Mouse (Mus musculus): ENCODE results near the gene Ncs1. TPM values are rescaled to one million over a fixed set of nuclear protein-coding genes. Genes with fewer than 3 reads are reported as not detected.
A peak's percentile ranks its signal among the peaks of the same experiment; 100 is the strongest.

Ncs1 gene
- total RNA-seq, 4 experiments from 2014 or later = 207 to 245 (median 229) TPM

DNA sequence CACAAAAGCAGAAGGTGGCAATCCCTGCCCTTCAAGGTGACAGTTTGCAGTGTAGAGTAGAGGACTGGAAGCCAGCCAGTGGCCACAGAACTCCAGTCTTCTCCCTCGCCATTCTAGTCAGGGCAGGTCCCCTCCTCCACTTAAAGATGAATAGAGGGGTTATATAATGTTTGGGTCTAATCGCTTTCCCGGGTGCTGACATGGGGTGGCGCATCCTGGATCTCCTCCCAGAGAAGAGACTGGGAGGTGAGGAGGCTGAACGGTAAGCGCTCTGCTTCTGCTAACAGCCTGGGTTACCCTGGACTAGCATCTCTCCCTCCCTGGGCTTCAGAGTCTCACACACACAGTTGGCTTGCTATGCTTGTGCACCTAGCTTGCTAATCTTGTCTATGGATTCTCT, 32.2 kb downstream of the Ncs1 start:
- DNase-seq (ENCODE audit: low spot score in 2 of 2) = peak in 1 of 2 experiments; percentile 34

DNA sequence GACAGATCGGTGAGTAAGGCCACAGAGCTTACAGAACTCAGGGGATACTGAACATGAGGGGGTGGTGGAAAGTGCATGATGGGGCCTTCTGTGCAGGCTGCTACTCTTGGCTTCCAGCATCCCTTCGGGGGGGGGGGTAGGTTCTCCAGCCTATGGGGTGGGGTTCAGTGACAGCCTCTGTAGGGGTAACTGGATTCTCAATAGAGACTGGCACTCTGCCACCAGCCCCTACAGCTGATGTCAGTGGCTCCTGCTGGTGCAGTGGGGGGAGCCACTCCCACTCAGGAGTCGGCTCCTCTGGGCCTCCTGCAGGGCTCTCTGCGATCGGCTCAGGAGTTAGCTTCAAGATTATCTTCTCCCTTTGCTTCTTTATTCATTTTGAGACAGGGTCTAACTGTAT, 32.9 kb downstream of the Ncs1 start:
- peak in 1 of 2 experiments; percentile 58 for DNase-seq (ENCODE audit: low spot score in 2 of 2)

DNA sequence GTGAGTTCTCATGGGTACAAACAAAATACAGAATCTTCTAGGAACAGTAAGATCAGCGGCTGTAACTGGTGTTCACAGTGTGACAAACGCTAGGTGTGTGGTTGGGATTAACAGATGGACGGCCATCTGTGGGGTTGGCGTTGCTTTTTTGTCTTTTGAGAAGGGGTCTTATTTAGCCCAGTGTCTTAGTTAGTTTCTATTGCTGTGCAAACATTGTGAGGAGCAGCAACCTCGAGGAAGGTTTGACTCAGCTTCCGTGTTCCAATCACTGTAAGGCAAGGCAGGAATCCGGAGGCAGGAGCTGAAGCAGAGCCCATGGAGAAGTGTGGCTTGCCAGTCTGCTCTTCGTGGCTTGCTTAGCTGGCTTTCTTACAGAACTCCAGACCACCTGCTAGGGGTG, 35.5 kb downstream of the Ncs1 start:
- no peak for DNase-seq (ENCODE audit: low spot score in 2 of 2)

DNA sequence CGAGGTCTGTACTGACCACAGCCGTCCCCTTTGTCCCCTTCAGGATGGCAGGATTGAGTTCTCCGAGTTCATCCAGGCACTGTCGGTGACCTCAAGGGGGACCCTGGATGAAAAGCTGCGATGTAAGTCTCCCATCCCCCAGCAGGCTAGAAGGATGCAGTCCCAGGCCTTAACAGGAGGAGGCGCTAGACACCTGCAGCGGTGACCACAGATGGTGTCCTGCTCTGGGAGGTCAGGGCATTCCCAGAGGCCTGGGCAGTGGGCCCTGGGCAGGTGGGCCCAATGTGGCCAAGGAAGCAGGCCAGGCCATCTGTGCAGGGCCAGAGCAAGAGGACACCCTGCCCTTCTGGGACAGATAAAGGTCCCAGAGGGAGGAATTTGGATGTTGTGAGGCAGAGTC, 36.6 kb downstream of the Ncs1 start:
- DNase-seq (ENCODE audit: low spot score in 2 of 2) = no peak

DNA sequence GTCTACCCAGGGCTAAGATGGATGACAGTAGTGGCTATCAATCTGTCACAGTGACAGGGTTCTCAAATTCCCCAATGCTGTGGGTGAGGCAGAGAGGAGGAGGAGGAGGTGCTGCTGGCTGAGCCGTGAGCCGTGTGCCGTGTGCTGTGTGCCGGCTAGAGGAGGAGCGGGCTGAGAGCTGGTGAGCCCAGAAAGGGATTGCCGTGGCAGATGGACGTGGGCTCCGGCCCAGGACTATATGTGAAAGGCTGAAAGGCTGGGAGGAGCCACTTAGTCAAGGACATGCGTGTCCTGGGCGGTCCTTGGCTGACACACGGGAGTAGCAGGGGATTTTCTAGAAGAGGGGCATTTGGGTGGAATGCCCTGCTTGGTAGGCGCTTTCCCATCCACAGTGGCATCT, 37.3 kb downstream of the Ncs1 start:
- no peak for DNase-seq (ENCODE audit: low spot score in 2 of 2)

DNA sequence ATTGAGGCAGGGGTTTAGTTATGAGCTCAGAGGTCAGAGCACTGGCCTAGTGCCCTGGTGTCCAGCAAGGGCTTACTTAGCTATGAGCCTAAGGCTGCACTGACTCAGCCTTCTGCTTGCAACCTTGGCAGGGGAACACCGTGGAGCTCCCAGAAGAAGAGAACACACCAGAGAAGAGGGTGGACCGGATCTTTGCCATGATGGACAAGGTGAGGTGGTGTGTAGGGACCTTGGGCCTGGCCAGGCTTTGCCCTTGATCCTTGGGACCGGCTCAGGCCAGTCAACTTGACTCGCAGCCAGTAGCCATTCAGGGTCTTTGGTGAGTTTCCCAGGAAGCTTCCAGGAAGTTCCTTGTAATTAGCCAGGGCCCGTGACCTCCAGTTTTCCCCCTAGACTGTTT, 38.9 kb downstream of the Ncs1 start:
- no peak for DNase-seq (ENCODE audit: low spot score in 2 of 2)

DNA sequence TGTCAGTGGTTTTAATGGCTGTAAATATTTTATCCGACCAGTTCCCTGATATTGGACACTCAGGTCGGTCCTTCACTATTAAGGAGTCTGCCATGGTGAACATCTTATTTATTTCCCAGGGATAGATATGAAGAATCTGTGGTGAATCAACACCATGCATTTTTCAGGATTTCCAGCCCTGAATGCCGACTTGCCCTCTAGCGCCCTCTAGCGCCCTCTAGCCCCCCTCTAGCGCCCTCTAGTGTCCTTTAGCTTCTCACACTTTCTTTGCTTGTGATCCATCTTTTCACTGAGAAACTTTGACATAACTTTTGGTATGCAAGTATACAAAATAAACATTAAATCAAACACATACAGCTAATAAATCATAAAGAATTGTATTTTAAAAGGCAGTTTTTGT, 45.8 kb downstream of the Ncs1 start:
- no peak for DNase-seq (ENCODE audit: low spot score in 2 of 2)

DNA sequence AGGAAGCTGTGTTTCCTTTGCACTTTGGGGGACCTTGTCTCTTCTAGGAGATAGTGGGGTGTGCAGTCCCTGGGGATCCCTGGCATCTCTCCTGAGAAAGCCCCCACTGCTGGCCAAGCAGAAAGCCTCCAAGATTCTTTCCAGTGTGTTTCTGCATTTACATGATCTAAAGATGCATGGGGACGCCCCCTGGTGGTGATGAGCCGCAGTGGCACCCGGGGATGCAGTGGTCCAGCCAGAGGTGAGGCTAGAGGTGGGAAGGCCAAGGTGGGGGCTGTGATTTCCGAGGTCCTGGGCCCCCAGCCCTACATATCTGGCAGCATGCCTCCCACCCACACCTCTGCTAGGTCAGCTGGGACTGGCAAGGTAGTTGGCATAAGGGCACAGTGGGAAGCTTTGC, 49.4 kb downstream of the Ncs1 start:
- peak; percentile 65 to 69 for DNase-seq (ENCODE audit: low spot score in 2 of 2)

DNA sequence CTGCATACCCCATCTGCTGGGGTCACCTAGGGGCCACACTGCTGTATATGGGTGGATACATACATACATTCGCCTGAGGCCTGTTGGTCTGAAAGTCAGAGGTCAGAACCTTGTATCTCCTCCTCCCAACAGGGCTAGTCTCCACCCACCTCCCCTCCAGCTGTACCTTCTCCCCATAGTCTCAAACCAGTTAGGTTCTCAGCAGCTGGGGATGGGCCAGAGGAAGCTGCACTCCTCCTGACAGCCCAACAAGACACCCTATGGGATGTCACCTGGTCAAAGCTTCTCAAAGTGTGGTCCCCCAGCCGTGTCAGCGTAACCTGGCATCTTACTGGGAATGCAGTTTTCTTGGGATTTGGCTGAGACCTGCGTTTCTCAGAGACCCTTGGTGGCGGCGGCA, 50.8 kb downstream of the Ncs1 start:
- no peak for DNase-seq (ENCODE audit: low spot score in 2 of 2)

DNA sequence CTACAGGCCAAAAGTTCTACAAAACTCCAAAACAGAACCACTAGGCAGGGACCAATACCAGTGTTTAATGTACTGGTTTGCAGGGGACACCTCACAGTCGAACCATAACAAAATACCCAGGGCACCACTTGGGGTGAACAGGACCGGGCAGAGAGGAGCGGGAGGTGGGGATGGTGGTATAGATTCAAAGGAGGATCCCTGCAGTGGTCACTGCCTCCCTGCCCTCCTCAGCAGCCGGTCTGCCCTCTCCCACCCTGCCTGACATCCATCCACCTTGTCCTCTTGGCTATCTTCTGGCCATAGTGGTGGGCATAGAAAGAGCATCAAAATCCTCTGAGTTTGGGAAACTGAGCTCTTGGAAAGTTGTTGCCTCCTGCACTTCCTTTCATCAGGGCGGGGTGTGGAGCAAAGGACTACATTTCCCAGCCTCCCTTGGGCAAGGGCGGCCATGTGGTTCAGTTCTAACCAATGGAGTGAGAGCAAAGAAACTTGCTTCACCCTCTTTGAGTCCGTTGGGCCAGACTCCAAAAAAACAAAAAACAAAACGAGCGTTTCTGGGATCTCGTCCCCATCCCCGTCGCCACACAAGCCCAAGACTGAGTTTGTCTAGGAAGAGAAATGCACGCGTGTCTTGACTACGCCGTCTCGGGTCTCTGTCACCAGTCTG, 52.1 kb downstream of the Ncs1 start:
- DNase-seq (ENCODE audit: low spot score in 2 of 2) = no peak

DNA sequence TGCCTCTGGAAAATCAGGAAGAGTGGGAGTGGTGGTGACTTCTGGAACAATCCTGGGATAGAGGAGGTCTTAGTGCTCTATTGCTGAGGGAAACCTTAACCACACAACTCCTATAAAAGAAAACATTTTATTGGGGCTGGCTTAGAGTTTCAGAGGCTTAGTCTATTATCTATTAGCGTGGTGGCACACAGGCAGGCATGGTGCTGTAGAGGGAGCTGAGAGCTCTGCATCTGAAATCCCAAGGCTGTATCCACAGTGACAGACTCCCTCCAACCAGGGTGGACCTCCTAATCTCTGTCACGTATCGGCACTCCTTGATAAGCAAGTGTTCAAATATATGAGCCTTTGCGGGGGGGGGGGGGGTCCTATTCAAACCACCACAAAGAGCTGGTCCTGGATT, 53.2 kb downstream of the Ncs1 start:
- DNase-seq (ENCODE audit: low spot score in 2 of 2) = no peak

DNA sequence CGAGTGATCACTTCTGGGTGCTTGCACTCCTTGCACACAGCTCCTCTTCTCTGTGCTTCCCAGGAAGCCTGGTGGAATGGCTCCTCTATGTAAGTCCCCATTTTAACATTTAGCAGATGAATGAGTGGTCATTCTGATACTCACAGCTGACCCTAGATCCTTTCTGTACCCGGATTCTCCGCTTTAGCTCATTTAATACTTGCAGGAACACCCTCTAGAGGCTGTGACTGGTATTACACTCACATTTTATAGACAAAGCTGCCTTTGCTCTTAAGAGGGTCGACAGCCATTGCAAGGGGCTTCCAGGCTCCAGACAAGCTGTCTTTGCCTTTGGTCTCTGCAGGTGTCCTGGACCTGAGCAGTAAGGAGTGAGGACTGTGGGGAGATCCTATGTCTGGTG, 53.6 kb downstream of the Ncs1 start:
- DNase-seq (ENCODE audit: low spot score in 2 of 2) = no peak

DNA sequence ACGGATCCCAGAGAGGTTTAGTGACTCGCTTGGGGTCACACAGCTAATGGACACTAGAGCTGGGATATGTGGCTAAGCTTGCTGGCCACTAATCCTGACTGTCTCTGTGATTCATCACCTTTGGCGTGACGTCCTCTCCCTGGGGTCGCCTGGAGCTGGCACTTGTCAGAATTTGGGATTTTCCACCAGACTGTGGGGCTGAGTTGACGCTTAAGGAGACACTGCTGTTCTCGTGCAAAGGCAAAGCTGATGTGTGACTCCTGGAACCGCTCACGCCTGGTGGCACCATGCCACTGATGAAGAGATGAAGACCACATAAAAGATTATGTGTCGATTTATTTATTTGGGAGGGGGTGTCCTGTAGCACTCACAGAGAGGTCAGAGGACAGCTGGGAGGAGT, 54.4 kb downstream of the Ncs1 start:
- no peak for DNase-seq (ENCODE audit: low spot score in 2 of 2)

DNA sequence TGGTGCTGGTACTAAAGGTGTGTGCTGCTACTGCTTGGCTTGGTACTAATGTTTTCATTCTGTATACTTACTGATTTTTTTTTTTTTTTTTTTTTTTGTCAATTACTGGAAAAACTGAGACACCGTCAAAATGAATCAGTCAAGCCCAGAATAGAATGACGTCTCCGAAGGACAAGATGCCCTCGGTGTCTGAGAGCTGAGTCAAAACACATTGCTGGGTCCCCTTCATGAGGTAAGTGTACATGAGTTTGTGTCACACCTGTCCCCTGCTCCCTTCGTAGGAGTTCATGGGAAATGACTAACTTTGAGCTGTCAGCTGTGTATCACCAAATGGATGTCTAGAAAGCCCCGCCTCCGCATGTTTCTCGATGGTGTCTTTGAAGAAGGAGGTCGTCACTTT, 57.6 kb downstream of the Ncs1 start:
- no peak for DNase-seq (ENCODE audit: low spot score in 2 of 2)

DNA sequence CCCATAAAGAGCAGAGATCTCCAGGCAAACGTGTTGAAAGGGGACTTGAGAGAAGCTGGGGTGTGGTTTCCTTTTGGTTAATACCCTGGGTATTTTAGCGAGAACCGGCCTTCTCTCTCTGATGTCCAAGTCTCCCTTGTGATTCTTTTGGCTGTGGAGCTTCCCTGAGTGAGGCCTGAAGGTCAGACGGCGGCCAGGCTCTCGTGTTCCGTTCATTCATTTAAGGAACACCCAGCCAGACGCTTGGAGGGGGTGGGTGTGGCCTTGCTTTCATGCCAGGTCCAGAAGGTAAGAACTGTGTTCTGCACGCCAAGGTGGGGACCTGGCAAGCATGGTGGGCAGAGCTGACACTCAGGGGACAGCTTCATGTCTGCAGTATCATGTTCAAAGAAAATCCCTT, 58.6 kb downstream of the Ncs1 start:
- DNase-seq (ENCODE audit: low spot score in 2 of 2) = no peak

DNA sequence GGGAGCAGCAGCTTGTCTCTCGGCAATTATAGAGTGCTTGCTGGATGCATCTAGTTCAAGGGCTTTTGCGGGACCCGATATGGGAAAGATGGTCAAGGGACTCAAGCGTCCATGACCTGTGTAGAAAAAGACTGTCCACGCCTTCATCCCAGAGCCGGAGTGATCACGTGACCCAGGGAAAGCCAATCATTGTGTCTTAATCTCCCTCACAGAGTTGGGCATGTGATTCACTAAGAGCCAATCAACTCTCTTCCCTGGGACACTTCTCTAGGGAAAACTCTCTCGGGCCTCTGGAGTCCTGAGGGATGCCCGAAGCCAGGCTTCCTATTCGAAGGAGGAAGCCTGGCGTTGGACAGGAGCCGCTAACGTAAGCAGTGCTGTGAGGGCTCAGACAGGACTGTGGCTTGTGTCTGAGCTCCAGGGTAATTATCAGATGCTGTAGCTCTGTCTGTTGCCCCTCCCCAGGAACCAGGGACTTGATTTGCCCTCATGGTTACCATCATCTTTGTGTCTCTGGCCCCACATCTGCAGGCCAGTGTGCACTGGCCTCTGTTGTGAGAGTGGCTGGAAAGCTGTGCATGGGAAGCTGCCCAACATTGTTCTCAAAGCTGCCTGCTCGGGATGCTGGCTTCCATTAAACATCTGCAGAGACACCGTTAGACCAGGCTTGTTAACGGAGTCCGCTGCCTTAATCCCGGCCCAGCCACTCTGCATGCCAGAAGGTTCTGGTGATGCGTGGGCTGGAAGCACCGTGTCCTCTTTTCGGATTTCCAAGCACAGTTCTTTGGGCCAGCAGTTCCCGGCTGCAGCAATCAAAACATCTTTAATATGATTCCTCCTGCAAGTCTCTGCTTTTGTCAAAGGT, 59.4 kb downstream of the Ncs1 start:
- DNase-seq (ENCODE audit: low spot score in 2 of 2) = no peak

DNA sequence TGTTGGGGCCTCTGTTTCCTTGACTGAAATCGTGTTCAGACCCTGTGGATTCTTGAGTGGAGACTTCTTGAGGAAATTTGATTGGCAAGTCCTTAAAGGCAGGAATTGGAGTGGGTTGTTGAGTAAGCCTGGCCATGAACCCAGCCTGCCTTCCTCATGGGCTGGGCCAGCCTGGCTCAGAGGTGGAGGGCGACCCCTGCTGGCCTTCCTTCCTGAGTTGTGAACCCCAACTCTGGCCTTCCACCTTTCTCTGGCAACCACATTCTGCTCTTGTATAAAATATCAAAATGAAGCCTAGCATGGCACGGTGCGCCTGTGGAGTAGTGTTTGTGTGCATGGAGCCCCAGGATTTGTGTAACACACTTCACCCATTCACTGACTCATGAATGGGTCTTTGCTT, 60.1 kb downstream of the Ncs1 start:
- no peak for DNase-seq (ENCODE audit: low spot score in 2 of 2)

DNA sequence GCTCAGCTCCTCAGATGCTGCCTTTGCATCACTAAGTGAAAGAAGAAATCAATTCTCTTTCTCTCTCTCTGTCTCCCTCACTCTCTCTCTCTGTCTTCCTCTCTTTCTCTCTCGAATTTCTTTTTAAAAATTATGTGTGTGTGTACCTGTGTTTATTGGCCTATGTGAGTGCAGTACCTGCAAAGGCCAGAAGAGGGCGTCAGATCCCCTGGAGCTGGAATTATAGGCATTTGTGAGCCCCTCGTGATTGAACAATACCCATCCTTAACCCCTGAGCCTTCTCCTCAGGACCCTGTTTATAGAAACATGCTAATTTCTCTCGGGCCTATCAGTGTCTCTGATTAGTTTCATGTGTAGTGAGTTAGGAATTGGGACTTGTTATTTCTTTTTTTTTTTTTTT, 62.6 kb downstream of the Ncs1 start:
- DNase-seq (ENCODE audit: low spot score in 2 of 2) = no peak

DNA sequence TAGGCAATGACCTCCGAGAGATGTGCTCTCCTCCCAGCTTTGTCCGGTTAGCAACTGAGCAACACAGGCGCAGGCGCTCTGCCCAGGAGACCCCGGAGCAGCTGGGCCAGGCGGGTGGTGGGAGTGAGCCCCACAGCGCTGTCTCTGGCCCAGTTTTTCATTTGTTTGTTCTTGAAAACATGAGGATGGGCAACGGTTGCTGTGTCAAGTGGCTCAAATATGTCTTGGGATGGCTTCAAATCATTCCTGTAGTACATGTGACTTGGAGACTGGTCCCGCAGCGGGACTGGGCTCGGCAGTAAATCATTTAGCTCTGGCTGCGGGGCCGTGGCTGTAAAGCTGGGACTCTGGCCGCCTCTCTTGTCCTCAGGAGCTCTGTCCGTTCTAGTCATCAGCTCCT, 63.9 kb downstream of the Ncs1 start:
- DNase-seq (ENCODE audit: low spot score in 2 of 2) = no peak

DNA sequence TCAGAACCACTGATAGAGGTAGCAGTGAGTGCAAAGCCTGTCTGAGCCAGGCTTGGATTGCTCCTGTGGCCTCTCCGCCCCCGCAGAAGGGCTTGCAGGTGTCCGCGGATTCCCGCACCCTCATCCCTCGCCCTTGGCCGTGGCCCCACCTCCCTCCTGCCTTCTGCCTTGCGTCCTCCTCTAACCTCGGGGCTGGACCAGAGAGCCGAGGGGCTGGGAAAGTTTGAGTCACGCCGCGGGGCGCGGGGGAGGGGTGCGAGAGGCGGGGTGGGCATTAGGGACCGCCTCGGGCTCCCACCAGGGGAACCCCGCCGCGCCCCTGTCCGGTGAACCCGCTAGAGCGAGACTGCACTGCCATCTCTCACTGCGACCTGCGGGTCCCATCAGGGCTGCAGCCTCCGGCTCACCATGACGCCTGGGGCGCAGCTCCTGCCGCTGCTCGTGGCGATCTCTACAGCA, 68.4 kb downstream of the Ncs1 start, which contains the start of gene Hmcn2:
Gene Hmcn2, plus strand, starts transcription at position 409 of the 459 bp plus-strand sequence.
- DNase-seq (ENCODE audit: low spot score in 2 of 2) = no peak

DNA sequence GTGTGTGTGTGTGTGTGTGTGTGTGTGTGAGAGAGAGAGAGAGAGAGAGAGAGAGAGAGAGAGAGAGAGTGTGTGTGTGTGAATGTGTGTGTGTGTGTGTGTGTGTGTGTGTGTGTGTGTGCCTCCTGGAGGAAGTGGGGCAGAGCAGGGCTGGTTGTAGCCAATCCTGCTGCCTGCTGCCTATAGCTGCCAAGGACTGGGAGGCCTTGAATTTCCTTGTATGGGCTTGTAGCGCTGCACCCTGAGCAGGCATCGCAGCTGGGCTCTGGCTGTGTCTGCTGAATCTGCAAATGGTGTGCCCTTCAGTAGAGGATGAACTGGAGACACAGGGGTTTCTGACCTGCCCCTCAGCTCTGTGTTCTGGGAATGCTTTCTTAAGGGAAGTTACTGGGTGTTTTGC, 72.5 kb downstream of the Ncs1 start:
- no peak for DNase-seq (ENCODE audit: low spot score in 2 of 2)

DNA sequence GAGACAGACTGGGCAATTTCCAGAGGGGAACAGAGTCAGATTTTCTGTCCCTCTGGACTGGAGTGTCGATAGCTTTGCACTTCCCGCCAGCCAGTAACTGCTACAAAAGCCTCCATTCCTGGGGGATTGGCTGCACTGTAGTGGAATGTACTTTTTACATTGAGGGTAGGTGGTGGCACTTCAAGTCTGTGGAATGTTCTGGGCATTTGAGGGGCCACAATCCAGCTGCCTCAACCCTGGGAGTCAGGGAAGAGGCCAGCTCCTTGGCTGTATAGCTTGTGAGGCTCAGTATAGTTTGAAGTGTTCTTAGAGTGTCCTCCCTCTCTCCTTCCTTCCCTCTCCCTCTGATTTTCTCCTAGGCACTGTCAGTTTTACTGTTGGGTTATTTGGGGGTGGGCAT, 73.6 kb downstream of the Ncs1 start:
- no peak for DNase-seq (ENCODE audit: low spot score in 2 of 2)

DNA sequence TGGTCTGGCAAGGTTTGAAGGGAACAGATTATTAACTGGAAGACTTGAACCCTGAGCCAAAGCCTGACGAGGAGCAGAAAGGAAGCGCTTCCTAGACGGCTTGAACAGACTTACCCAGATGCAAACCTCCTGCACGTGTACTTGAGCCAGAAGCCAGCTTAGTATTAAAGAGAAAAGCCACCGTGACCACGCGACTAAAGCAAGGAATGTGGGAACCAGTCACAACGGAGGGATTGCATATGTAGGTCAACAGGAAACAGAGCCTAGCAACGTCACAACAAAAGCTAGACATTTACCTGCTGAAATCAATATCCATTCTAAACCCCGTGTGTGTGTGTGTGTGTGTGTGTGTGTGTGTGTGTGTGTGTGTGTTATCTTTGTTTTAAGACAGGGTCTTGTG, 81.6 kb downstream of the Ncs1 start:
- no peak for DNase-seq (ENCODE audit: low spot score in 2 of 2)
